Mouse (Mus musculus) lung, embryonic 14.5 days (tissue): Measurements from ENCODE around the gene 6030468B19Rik. TPM values are rescaled to one million over a fixed set of nuclear protein-coding genes. Genes with fewer than 3 reads are reported as not detected.
A peak's percentile ranks its signal among the peaks of the same experiment; 100 is the strongest.

ENCODE experiments used
- ATAC-seq: fragments of 200-750 bp; cut with Nextera tagmentation; 2 replicates; pipeline ENCODE4 v1.8.0; 2017; ENCODE audit warnings: mild to moderate bottlenecking, moderate TSS enrichment, moderate library complexity; ENCODE audit not compliant: insufficient read depth
- DNase-seq: peaks from one replicate; pipeline ENCODE4 v3.0.0-alpha.2; 2015
- H3K27ac ChIP-seq: fragments of 300-500 bp; sonication (generic); 2 replicates; pipeline ENCODE4 v1.5.1; 2014; ENCODE audit warnings: low read depth, mild to moderate bottlenecking, moderate library complexity
- H3K27me3 ChIP-seq: fragments of 300-500 bp; sonication (generic); 2 replicates; pipeline ENCODE4 v1.6.1; 2014; ENCODE audit warnings: low read length, control low read depth; ENCODE audit not compliant: insufficient read depth
- H3K36me3 ChIP-seq: fragments of 300-500 bp; sonication (generic); 2 replicates; pipeline ENCODE4 v1.6.1; 2014; ENCODE audit warnings: control low read depth; ENCODE audit not compliant: insufficient read depth
- H3K4me1 ChIP-seq: fragments of 300-500 bp; sonication (generic); 2 replicates; pipeline ENCODE4 v1.6.1; 2014; ENCODE audit warnings: antibody characterized with exemption, control low read depth; ENCODE audit not compliant: insufficient read depth
- H3K4me2 ChIP-seq: fragments of 300-500 bp; sonication (generic); 2 replicates; pipeline ENCODE4 v1.6.1; 2014; ENCODE audit warnings: mild to moderate bottlenecking
- H3K4me3 ChIP-seq: fragments of 300-500 bp; sonication (generic); 2 replicates; pipeline ENCODE4 v1.5.1; 2014; ENCODE audit warnings: low read depth, low read length
- H3K9ac ChIP-seq: fragments of 300-500 bp; sonication (generic); 2 replicates; pipeline ENCODE4 v1.6.1; 2014
- H3K9me3 ChIP-seq: fragments of 300-500 bp; sonication (generic); 2 replicates; pipeline ENCODE4 v1.6.1; 2016; ENCODE audit warnings: low read depth, low read length, control low read depth
- CTCF ChIP-seq: IDR thresholded peaks from 2 replicates; pipeline ENCODE4 v1.5.1; 2016; ENCODE audit warnings: antibody characterized with exemption, low read depth
- WGBS: fragments of 180-500 bp; shearing (Covaris S2); extraction: QIAGEN DNeasy Blood & Tissue Kit; methylation state at CpG from one replicate; pipeline ENCODE4 v1.1.7; 2014; 5-methylcytosine and 5-hydroxymethylcytosine counted together
- polyA plus RNA-seq: library from polyadenylated mRNA; unstranded; fragments of >200 nt; fragmentation: Nextera tagmentation; extraction: Ambion mirVana; gene quantifications from 2 replicates; pipeline ENCODE4 v1.2.1, GENCODE M21; 2014

The 6030468B19Rik gene
- polyA plus RNA-seq, 1 experiment from 2014 or later: 0.22 TPM

- Histone ChIP-seq H3K36me3 (no peaks in the 10 kb centered on the region), H3K9me3 (no peaks in the 10 kb centered on the region), H3K4me2 (no peak overlapping the region), H3K4me1 (no peaks in the 10 kb centered on the region), H3K27ac (no peak overlapping the region), H3K9ac (no peak overlapping the region), H3K4me3 (no peak overlapping the region), H3K27me3 (no peaks in the 10 kb centered on the region)
- WGBS: 58% methylated on average over 7 of the region's 7 CpGs
- ATAC-seq (no peak), DNase-seq (no peak)
- no peak for TF ChIP-seq CTCF
Measured at GRCm38 (mm10) chr11:117801650-117802049, 4.2 kb downstream of the 6030468B19Rik start.

GRCm38 (mm10) chr11:117803166-117803688 is 5.8 kb downstream of the 6030468B19Rik start:
- Histone ChIP-seq H3K4me3 (no peak overlapping the region), H3K9me3 (no peaks in the 10 kb centered on the region), H3K4me2 (no peak overlapping the region), H3K4me1 (no peaks in the 10 kb centered on the region), H3K9ac (no peak overlapping the region), H3K27me3 (no peaks in the 10 kb centered on the region), H3K27ac (no peak overlapping the region), H3K36me3 (no peaks in the 10 kb centered on the region)
- ATAC-seq: no peak
- no peak for TF ChIP-seq CTCF
- no peak for DNase-seq
- WGBS: 79% methylated on average over 3 of the region's 3 CpGs

DNA sequence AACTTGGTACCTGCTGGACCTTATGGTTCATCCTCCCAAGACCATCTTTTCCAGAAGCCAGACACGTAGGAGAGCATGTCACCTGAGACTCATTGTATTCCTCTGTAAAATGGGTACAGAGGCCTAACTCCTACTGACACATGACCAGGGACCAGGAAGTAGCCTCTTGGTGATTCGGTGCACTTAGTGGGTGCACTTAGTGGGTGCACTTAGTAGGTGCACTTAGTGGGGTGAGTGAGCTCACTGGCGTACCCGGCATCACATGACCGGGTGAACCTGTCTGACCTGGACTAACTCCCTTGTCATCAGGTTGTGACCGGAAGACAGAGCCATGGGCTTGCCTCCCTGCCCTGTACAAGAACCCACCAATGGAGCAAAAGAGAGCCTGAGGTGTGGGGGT is 9.3 kb downstream of the 6030468B19Rik start:
- TF ChIP-seq CTCF: no peak
- Histone ChIP-seq H3K9me3 (no peaks in the 10 kb centered on the region), H3K4me1 (peaks cover 9% of the 10 kb centered on the region; the same call in 1 of the 2 replicates), H3K36me3 (no peaks in the 10 kb centered on the region), H3K4me3 (no peak overlapping the region), H3K27me3 (no peaks in the 10 kb centered on the region), H3K9ac (no peak overlapping the region), H3K27ac (no peak overlapping the region), H3K4me2 (no peak overlapping the region)
- WGBS: 86% methylated on average over 6 of the region's 6 CpGs
- ATAC-seq (no peak), DNase-seq (no peak)

DNA sequence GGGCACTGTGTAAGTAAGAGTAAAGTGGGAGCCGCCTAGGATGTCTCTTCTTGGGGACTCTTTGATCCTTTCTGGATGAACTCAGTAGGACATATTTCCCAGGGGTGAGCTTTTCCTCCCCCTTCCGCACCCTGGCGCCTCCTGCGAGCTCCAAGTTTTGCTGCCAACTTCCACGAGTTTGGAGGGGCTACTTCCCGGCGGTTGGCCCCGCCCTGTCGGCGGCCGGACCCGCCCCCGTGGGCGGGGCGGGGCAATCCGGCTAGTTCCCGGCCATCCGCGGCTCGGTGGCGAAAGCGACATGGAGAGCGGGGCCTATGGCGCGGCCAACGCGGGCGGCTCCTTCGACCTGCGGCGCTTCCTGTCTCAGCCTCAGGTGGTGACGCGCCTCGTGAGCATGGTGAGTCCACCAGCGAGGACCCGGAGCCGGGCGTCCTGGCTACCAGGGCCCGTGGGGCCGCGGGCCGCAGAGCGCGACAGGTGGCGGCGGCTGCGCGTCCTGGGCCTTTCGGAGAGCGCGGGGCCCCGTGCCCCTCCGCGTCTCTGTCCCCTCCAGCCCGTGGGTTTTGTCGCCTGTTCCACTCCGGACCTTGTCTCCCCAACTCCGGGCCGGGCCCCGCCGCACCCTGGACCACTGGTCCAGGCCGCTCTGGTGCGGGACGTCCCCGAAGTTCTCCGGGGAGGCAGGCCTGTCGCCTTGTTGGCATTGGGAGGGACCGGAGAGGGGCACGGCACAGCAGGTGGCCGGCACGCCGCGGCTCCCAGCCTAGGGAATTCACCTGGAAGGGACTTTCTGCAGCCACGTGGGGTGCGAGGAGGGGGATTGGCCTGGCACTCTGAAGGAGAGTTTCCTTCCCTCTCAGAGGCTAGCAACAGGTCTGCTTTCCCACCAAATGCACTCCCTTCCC is 12.2 kb downstream of the 6030468B19Rik start, which contains the start of the genes Gm20708 and Syngr2:
TSS of gene Gm20708 (plus strand) at position 262 of the 905 bp plus-strand sequence.
TSS of gene Syngr2 (plus strand) at position 262 of the 905 bp plus-strand sequence.
- Histone ChIP-seq H3K9ac (peak within 1 kb of the TSS; percentile 69), H3K27ac (peak within 1 kb of the TSS; percentile 59), H3K4me2 (peak within 1 kb of the TSS; percentile 99), H3K27me3 (no peaks in the 10 kb centered on the region), H3K4me3 (peak within 1 kb of the TSS; percentile 86), H3K36me3 (peaks cover 29% of the 10 kb centered on the region), H3K9me3 (no peaks in the 10 kb centered on the region), H3K4me1 (peaks cover 9% of the 10 kb centered on the region; the same call in 1 of the 2 replicates)
- under 1% methylated on average over 75 of the region's 75 CpGs for WGBS
- no peak for TF ChIP-seq CTCF
- ATAC-seq (peak; percentile 78), DNase-seq (peak; percentile 95)

- peak overlapping the region; percentile 99 for H3K4me2 ChIP-seq
- peaks cover 9% of the 10 kb centered on the region; the same call in 1 of the 2 replicates for H3K4me1 ChIP-seq
- DNase-seq: peak; percentile 90
- peak overlapping the region; percentile 69 for H3K9ac ChIP-seq
- H3K27me3 ChIP-seq: no peaks in the 10 kb centered on the region
- H3K27ac ChIP-seq: peak overlapping the region; percentile 59
- WGBS: 1% methylated on average over 21 of the region's 21 CpGs
- peak; percentile 79 for ATAC-seq
- peak; percentile 77 for TF ChIP-seq CTCF
- peaks cover 37% of the 10 kb centered on the region for H3K36me3 ChIP-seq
- peak overlapping the region; percentile 86 for H3K4me3 ChIP-seq
- H3K9me3 ChIP-seq: no peaks in the 10 kb centered on the region
Measured at GRCm38 (mm10) chr11:117810401-117811046, 13.1 kb downstream of the 6030468B19Rik start.

GRCm38 (mm10) chr11:117813867-117814266 is 16.4 kb downstream of the 6030468B19Rik start:
- Histone ChIP-seq H3K36me3 (peaks cover 69% of the 10 kb centered on the region), H3K4me2 (no peak overlapping the region), H3K9ac (no peak overlapping the region), H3K4me1 (peaks cover 9% of the 10 kb centered on the region; the same call in 1 of the 2 replicates), H3K27ac (no peak overlapping the region), H3K9me3 (no peaks in the 10 kb centered on the region), H3K4me3 (no peak overlapping the region), H3K27me3 (no peaks in the 10 kb centered on the region)
- ATAC-seq (no peak), DNase-seq (no peak)
- TF ChIP-seq CTCF: no peak
- 53% methylated on average over 5 of the region's 5 CpGs for WGBS
